Mouse (Mus musculus) olfactory bulb, adult 2 months (tissue): Measurements from ENCODE around the gene Cd300lf.

Source experiments
- CTCF ChIP-seq: fragments of 200-500 bp; IDR thresholded peaks from 2 replicates; pipeline ENCODE4 v1.5.1; 2012; ENCODE audit warnings: low read depth, mild to moderate bottlenecking, low read length, moderate library complexity; ENCODE audit not compliant: insufficient read depth
- POLR2A ChIP-seq: fragments of 200-500 bp; IDR thresholded peaks from 2 replicates; pipeline ENCODE4 v1.6.1; 2012; ENCODE audit warnings: mild to moderate bottlenecking, low read depth, low read length, moderate library complexity; ENCODE audit not compliant: insufficient read depth

GRCm38 (mm10) chr11:115084595-115084994 lies 49.2 kb downstream of the Cd300lf start:
- no peak for TF ChIP-seq CTCF
- TF ChIP-seq POLR2A: no peak
